6 mouse cellular contexts compared by ENCODE assay signal in the genomic region with DNA sequence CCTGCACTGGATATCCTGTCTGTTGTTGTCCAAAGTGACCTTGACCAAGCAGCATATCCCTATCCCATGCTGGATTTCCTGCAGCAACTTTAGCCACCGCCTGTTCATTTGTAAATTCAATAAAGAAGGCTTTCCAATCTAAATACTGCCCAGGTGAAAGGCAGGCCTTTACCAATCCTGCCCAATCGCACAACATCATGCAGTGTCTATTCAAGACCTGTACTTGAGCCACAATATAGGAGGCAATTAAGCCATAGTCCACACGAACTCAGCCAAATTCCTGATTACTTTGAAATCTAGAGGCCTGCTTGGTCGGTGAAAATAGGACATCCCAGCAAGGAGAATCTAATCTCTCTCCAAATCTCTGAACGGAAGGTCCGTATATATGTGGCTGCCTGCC.
A peak's percentile ranks its signal among the peaks of the same experiment; 100 is the strongest.
DNase-seq lines count a peak whose midpoint lies in the region; ATAC-seq and TF ChIP-seq lines count a peak whose summit lies in the region.
"Not testable (repeated sequence)": the region's sequence is repeated elsewhere in the genome, so short reads cannot be mapped to it uniquely, and the experiment has no call there.

No protein-coding gene starts in this region.

- not testable (repeated sequence) for TF ChIP-seq CTCF in gastrocnemius, adult 2 months (IDR thresholded peaks at IDR 0.05)

- H3K4me3 ChIP-seq in gastrocnemius, adult 2 months; heart, embryonic 10.5 days; midbrain, embryonic 11.5 days (ENCODE audit: low read depth, low read length): not testable (repeated sequence)

- intact Hi-C loops in gastrocnemius, adult 2 months (cut with DNase I), result not testable (repeated sequence)

- H3K4me1 ChIP-seq in heart, embryonic 10.5 days; midbrain, embryonic 11.5 days (ENCODE audit: control insufficient read depth, insufficient read depth, low read length): not testable (repeated sequence)

- not testable (repeated sequence) for H3K36me3 ChIP-seq in heart, embryonic 10.5 days; midbrain, embryonic 11.5 days (ENCODE audit: control insufficient read depth, insufficient read depth, low read length)

- peaks cover 58% of the 10 kb centered on the region for H3K9me3 ChIP-seq in heart, embryonic 10.5 days
- H3K9me3 ChIP-seq in midbrain, embryonic 11.5 days (ENCODE audit: control insufficient read depth, low read length), result peaks cover 52% of the 10 kb centered on the region

- not testable (repeated sequence) for H3K9ac ChIP-seq in midbrain, embryonic 11.5 days (ENCODE audit: low read length)

- H3K4me2 ChIP-seq in midbrain, embryonic 11.5 days, result not testable (repeated sequence)

- WGBS in heart, embryonic 10.5 days, result 66% methylated on average over 6 of the region's 6 CpGs
- 70% methylated on average over 6 of the region's 6 CpGs for WGBS in midbrain, embryonic 11.5 days

- not testable (repeated sequence) for ATAC-seq in midbrain, embryonic 11.5 days (ENCODE audit: low FRiP score)

- not testable (repeated sequence) for H3K27me3 ChIP-seq in heart, embryonic 10.5 days (ENCODE audit: insufficient read depth, poor library complexity, severe bottlenecking); midbrain, embryonic 11.5 days (ENCODE audit: control insufficient read depth, insufficient read depth, low read length)

- H3K27ac ChIP-seq in gastrocnemius, adult 2 months; heart, embryonic 10.5 days; midbrain, embryonic 11.5 days (ENCODE audit: low read depth, low read length): not testable (repeated sequence)

- peak; percentile 2 for DNase-seq in gastrocnemius, adult 2 months
- DNase-seq in heart, adult 11 months, result peak; percentile 72
- peak; percentile 33 for DNase-seq in heart, embryonic 10.5 days (ENCODE audit: low spot score)
- DNase-seq in midbrain, embryonic 11.5 days (ENCODE audit: low spot score, missing footprints), result peak; percentile 81
- DNase-seq in testis, postnatal 10 days (ENCODE audit: low spot score), result peak; percentile 16
- peak; percentile 1 for DNase-seq in testis, postnatal 14 days (ENCODE audit: low spot score)

Comparison
In these comparisons a context has a peak if more than half of its experiments do, and no peak if none do; other contexts are left out.
1. DNase-seq: peak in every context shown above with its lines; median percentile 81 in midbrain, embryonic 11.5 days; 72 in heart, adult 11 months; 33 in heart, embryonic 10.5 days; 16 in testis, postnatal 10 days; 2 in gastrocnemius, adult 2 months; 1 in testis, postnatal 14 days.